ENCODE assay signal across 7 mouse cellular contexts in the genomic region with DNA sequence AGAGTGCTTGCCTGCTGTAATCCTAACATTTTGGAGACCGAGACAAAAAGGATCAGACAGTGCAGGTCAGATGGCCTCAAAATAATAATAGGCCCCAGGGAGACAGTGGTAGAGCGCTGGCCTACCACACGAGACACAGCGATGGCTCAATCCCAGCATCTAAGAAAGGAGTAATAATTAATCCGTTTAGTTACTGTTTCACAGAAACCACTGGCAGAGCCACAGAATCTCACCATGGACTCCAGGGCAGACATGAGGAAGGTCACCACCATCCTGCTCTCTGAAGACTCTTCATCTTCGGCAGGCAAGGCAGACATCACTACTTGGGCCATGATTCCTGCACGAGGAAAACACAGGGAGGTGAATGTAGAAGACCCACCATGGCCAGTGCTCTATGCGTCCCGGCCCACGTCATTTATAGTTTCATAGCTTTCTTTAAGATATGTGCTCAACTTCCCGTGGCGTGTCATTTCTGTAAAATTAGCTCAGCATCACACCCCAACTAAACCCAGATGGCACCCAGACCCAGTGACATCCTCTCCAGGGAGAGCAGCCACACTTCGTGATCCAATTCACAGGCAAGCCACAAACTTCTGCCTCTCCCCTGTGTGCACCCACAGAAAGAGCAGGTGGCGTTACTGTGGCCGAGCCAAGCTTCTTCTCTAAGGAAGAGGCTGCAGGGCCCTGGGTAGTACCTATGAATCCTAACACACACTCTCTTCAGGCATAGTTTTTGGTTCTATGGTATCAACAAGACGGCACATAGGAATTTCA. TPM values are rescaled to one million over a fixed set of nuclear protein-coding genes. Genes with fewer than 3 reads are reported as not detected.
DNase-seq lines count a peak whose midpoint lies in the region; ATAC-seq lines count a peak whose summit lies in the region.

No protein-coding gene starts in this region.

- ATAC-seq in frontal cortex, adult (ENCODE audit: low TSS enrichment): peak; percentile 91
- ATAC-seq in erythroid progenitor cell, adult 5-6 weeks (replicated peaks; ENCODE audit: low FRiP score, poor library complexity, severe bottlenecking): no peak

- no peak for DNase-seq in frontal cortex, postnatal 14 days (ENCODE audit: low spot score in 2 of 2)
- DNase-seq in right cerebral cortex, adult 18-20 months: peak; percentile 71
- DNase-seq in right cerebral cortex, postnatal 4 days: no peak
- DNase-seq in kidney, adult 9 months: peak; percentile 87
- peak; percentile 60 for DNase-seq in yolk sac, embryonic 10.5 days (ENCODE audit: low spot score)

RNA-seq across cellular contexts. Expression of gene Gtf2i, which starts 19.1 kb away (rescaled TPM):
- 20.2 and 37.3 TPM in 2 replicates for total RNA-seq in erythroid progenitor cell, adult 5-6 weeks (2015; ENCODE audit: low replicate concordance)
- total RNA-seq in erythroid progenitor cell, adult 5-6 weeks (2017; ENCODE audit: low replicate concordance): 21.2 and 37.5 TPM in 2 replicates

Comparison
In these comparisons a context has a peak if more than half of its experiments do, and no peak if none do; other contexts are left out.
1. DNase-seq: peak in right cerebral cortex, adult 18-20 months (single experiment), kidney, adult 9 months (single experiment) and yolk sac, embryonic 10.5 days (single experiment); none in frontal cortex, postnatal 14 days (0 of 2) and right cerebral cortex, postnatal 4 days (single experiment).